Mouse (Mus musculus) heart, embryonic 15.5 days (tissue): ENCODE data around the gene Car7. TPM values are rescaled to one million over a fixed set of nuclear protein-coding genes. Genes with fewer than 3 reads are reported as not detected.

Experiments used
- ATAC-seq: fragments of 200-750 bp; cut with Nextera tagmentation; replicated peaks from 2 replicates; pipeline ENCODE4 v1.8.0; 2017; ENCODE audit warnings: low read depth, moderate TSS enrichment; ENCODE audit not compliant: insufficient number of reproducible peaks, insufficient read depth, low FRiP score
- H3K27ac ChIP-seq: fragments of 300-500 bp; sonication (generic); 2 replicates; pipeline ENCODE4 v1.5.1; 2015; ENCODE audit warnings: mild to moderate bottlenecking, inconsistent platforms
- H3K27me3 ChIP-seq: fragments of 300-500 bp; sonication (generic); 2 replicates; pipeline ENCODE4 v1.6.1; 2015; ENCODE audit warnings: inconsistent platforms
- H3K36me3 ChIP-seq: fragments of 300-500 bp; sonication (generic); 2 replicates; pipeline ENCODE4 v1.6.1; 2015; ENCODE audit warnings: mild to moderate bottlenecking, inconsistent platforms
- H3K4me1 ChIP-seq: fragments of 300-500 bp; sonication (generic); replicated peaks from 2 replicates; pipeline ENCODE4 v1.6.1; 2015; ENCODE audit warnings: inconsistent platforms
- H3K4me2 ChIP-seq: fragments of 300-500 bp; sonication (generic); 2 replicates; pipeline ENCODE4 v1.6.1; 2015; ENCODE audit warnings: inconsistent platforms, mild to moderate bottlenecking, moderate library complexity
- H3K4me3 ChIP-seq: fragments of 300-500 bp; sonication (generic); 2 replicates; pipeline ENCODE4 v1.5.1; 2015; ENCODE audit warnings: mild to moderate bottlenecking, inconsistent platforms
- H3K9ac ChIP-seq: fragments of 300-500 bp; sonication (generic); 2 replicates; pipeline ENCODE4 v1.6.1; 2015; ENCODE audit warnings: mild to moderate bottlenecking, inconsistent platforms
- H3K9me3 ChIP-seq: fragments of 300-500 bp; sonication (generic); replicated peaks from 2 replicates; pipeline ENCODE4 v1.6.1; 2016; ENCODE audit warnings: inconsistent platforms
- WGBS: fragments of 180-500 bp; shearing (Covaris S2); methylation state at CpG from one replicate; pipeline ENCODE4 v1.1.7; 2015; ENCODE audit warnings: mixed read lengths; 5-methylcytosine and 5-hydroxymethylcytosine counted together
- polyA plus RNA-seq: library from polyadenylated mRNA; unstranded; fragments of >200 nt; fragmentation: Nextera tagmentation; extraction: Ambion mirVana; gene quantifications from 2 replicates; pipeline ENCODE4 v1.2.1, GENCODE M21; 2015

Gene Car7
- polyA plus RNA-seq, 1 experiment from 2014 or later = 2.8 TPM

GRCm38 (mm10) chr8:104595773-104596536 is 61.5 kb downstream of the Car7 start:
- Histone ChIP-seq H3K9ac (no peak overlapping the region), H3K9me3 (no peaks in the 10 kb centered on the region), H3K36me3 (peaks cover 14% of the 10 kb centered on the region), H3K4me3 (no peak overlapping the region), H3K27ac (no peak overlapping the region), H3K27me3 (no peaks in the 10 kb centered on the region), H3K4me1 (peaks cover 11% of the 10 kb centered on the region), H3K4me2 (no peak overlapping the region)
- WGBS = 77% methylated on average over 21 of the region's 21 CpGs
- no peak for ATAC-seq

- no peak for ATAC-seq
Measured at GRCm38 (mm10) chr8:104597656-104598055, 63.2 kb downstream of the Car7 start.

GRCm38 (mm10) chr8:104598496-104598895 is 64.0 kb downstream of the Car7 start:
- H3K9ac ChIP-seq = no peak overlapping the region
- H3K9me3 ChIP-seq = no peaks in the 10 kb centered on the region
- 44% methylated on average over 6 of the region's 6 CpGs for WGBS
- ATAC-seq = no peak
- H3K27me3 ChIP-seq = no peaks in the 10 kb centered on the region
- H3K4me3 ChIP-seq = no peak overlapping the region
- peaks cover 13% of the 10 kb centered on the region for H3K36me3 ChIP-seq
- no peak overlapping the region for H3K27ac ChIP-seq
- H3K4me1 ChIP-seq = peaks cover 20% of the 10 kb centered on the region
- no peak overlapping the region for H3K4me2 ChIP-seq

More at GRCm38 (mm10) chr8:104597656-104598055, 63.2 kb downstream of the Car7 start:
- Histone ChIP-seq H3K4me2 (no peak overlapping the region), H3K9ac (no peak overlapping the region), H3K27ac (no peak overlapping the region), H3K9me3 (no peaks in the 10 kb centered on the region), H3K4me3 (no peak overlapping the region), H3K36me3 (peaks cover 14% of the 10 kb centered on the region), H3K27me3 (no peaks in the 10 kb centered on the region), H3K4me1 (peaks cover 13% of the 10 kb centered on the region)
- WGBS = 56% methylated on average over 6 of the region's 6 CpGs

Other genes starting within 250 kb of the Car7 start
- gene Cmtm2a, start 241.5 kb upstream of the Car7 start, polyA plus RNA-seq = not detected in 2 replicates
- not detected in 2 replicates for gene Gm45711, start 224.6 kb upstream of the Car7 start, polyA plus RNA-seq
- not detected in 2 replicates for gene Cmtm1, start 224.5 kb upstream of the Car7 start, polyA plus RNA-seq
- gene Gm11020, start 213.1 kb upstream of the Car7 start, polyA plus RNA-seq = not detected in 2 replicates
- not detected in 2 replicates for gene Cmtm2b, start 212.5 kb upstream of the Car7 start, polyA plus RNA-seq
- gene Cmtm3, start 195.3 kb upstream of the Car7 start, polyA plus RNA-seq = 82.3 and 90.3 TPM in 2 replicates
- gene Cmtm4, start 138.9 kb upstream of the Car7 start, polyA plus RNA-seq = 1.3 and 1.5 TPM in 2 replicates
- gene Dync1li2, start 91.6 kb upstream of the Car7 start, polyA plus RNA-seq = 50.4 and 52.4 TPM in 2 replicates
- 0.09 and 0.32 TPM in 2 replicates for gene Terb1, start 24.8 kb upstream of the Car7 start, polyA plus RNA-seq
- 63.4 and 64.4 TPM in 2 replicates for gene Nae1, start 52 bp upstream of the Car7 start, polyA plus RNA-seq
- gene Pdp2, start 56.8 kb downstream of the Car7 start, polyA plus RNA-seq = 5.8 and 7.3 TPM in 2 replicates
- 17.7 and 20.2 TPM in 2 replicates for gene Cdh16, start 89.7 kb downstream of the Car7 start, polyA plus RNA-seq
- 272 and 277 TPM in 2 replicates for gene Rrad, start 96.6 kb downstream of the Car7 start, polyA plus RNA-seq
- gene Ciao2b, start 107.3 kb downstream of the Car7 start, polyA plus RNA-seq = 158 and 190 TPM in 2 replicates
- gene Ces2a, start 199.3 kb downstream of the Car7 start, polyA plus RNA-seq = not detected in 2 replicates